Mouse (Mus musculus) cerebellum, postnatal 36 days (tissue): Measurements from ENCODE around the gene Ppp1r15b.

Experiments
- DNase-seq, 2 experiments: peaks; one replicate each; pipeline ENCODE4 v3.0.0; 2021 to 2022; ENCODE audit warnings: mixed read lengths in 2 of 2

The Ppp1r15b gene

DNA sequence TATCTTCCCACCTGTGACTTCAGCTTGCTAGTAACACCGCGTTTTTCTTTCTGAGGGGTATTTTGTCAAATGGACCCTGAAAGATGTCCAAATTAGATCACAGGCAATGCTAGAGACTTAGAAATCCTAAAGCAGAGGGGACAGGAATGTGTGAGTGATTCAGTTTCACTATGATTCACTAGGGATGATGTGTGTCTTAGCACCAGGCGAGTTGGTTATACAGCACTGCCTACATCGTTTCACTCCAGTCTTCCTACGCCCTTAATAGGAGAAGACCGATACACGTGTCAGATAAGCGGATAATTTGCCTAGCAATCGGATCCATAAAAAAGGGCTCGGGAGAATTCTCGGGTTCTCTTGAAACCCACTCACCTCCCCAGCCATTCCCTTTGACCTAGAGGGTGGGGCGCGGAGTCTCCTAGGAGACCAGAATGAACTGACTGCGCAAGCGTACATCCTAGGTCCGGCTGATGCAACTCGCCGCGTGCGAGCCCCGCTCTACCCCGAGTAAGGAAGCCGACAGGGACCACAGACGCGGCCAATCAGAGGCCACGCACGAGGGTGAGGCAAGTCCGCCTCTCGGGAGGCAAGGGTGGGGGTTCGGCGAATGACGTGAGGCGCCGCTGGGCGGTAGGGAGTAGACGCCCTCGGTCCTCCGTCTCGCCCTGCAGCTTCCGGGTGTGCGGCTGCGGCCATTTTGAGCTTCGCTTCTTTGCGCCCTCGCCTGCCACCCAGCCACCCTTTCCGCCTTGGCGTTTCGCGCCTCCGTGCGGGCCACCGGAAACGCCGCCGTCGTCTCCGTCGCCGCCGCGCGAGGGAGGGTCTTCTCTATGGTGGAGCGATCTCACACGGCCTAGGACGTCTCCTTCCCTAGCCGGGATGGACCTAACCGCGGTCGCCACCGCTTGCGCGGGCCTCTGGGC lies at the start of gene Ppp1r15b:
Gene Ppp1r15b, plus strand, starts transcription at position 506 of the 923 bp plus-strand sequence.
- DNase-seq = peak; percentile 99

DNA sequence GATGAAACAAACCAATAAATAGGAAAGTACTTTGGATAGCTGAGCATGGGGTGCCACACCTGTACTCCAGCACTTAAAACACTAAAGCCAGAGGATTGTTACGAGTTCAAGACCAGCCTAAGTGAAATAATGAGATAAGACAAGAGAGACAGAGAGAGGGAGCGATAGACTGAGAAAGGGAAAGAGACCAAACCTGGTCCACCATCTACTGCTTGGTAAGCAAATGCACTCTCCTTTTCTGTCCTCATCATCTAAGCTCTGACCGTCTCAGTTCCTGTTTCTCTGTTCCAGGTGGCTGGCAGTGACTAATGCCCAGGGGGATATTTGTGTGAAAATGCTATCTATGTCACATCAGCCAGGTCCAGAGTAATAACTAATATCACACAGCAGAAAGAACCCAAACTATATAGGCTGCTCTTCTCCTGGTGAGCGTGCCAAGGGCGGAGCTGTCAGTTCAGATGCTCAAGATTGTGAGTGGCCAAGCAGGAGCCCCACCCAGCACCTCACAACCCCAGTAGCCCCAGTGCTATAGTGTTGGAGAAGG lies 47.9 kb upstream of the Ppp1r15b start:
- no peak for DNase-seq

DNA sequence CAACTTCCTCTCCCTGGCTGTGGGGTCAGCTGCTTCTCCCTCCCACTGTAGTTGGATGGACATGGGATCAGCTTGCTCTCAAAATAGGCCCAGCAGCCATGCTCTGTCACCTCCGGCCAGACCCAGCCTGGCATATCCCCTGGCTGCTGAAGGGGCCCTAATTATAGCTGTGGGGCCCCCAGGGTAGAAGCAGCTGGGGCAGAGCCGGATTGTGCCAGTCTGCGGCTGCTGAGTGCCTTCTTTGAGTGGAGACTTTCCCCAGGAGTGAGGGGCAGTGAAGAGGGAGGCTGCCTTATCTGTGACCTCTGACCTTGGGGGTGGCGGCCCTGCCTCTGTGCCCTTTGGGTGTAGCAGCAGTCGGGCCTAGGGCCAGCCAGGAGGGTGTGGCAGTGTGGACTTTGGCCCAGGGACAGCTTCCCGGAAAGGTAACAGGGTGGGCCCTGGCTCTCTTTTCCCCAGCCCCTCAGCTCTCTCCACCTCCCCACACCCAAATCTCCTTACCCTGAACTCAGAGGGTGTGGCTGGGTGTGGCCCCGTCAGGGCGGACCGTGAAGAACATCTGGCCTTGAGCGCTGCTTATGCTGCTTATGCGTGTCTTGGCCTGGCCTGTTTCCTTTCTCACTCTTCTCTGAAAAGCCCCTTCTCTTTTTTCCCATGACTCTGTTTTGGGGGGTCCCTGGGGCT lies 46.9 kb upstream of the Ppp1r15b start:
- no peak for DNase-seq

DNA sequence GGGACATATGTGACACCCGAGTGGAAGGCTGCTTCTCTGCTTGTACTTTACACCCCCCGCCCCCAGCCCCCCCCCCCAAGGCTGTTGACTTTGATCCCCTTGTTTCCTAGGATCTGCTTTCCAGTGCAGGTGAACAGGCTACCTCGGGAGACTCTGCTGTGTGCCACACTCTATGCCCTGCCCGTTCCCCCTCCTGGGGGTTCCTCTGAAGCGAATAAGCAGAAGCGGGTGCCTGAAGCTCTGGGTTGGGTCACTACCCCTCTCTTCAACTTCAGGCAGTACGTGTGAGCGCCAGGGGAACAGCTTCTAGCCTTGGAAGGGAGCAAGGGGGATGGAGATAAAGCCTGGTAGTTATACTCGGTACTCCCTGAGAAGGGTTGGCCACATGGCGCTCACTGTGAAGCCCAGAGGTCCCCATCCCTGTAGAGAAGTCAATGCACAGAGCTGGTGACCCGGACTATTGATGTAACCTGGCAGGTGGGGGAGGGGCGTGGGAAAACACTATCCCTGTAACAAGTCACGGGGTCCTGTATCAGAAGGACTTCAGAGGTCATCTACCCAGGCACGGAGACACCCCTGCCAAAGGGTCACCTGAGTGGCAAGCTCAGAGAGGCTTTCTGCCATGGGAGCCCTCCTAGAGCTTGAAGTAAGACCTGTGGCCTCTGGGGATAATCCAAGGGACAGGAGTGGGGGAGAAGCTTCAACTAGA lies 46.1 kb upstream of the Ppp1r15b start:
- no peak for DNase-seq

DNA sequence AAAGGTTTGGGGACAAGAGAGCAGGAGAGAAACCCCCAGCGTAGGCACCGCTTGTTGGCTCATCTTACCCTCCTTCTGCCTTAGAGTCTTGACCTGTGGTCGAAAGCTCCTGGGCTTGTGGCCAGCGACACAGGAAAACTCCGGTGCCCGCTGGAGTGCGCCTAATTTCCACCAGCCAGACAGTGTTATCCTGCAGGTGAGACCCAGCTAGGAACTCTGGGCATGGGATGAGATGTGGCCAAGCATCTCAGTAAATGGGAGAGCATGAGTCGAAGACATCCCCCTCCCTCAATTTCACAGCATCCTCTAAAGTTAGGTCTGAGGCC lies 45.6 kb upstream of the Ppp1r15b start:
- no peak for DNase-seq

DNA sequence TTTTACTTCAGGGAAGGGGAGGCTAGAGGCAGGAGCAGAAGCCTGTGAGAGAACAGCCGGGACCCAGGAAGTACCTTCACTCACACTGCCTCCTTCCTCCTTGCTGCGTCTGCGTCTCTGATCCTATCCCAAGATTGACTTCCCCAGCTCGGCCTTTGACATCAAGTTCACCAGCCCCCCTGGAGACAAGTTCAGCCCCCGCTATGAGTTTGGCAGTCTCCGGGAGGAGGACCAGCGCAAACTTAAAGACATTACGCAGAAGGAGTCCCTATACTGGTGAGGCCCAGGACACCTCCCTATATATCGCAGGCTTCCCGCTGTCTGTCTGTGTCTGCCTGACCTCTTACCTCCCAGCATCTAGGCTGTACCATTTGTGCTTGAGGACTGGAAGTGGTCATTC lies 44.1 kb upstream of the Ppp1r15b start:
- DNase-seq = no peak

DNA sequence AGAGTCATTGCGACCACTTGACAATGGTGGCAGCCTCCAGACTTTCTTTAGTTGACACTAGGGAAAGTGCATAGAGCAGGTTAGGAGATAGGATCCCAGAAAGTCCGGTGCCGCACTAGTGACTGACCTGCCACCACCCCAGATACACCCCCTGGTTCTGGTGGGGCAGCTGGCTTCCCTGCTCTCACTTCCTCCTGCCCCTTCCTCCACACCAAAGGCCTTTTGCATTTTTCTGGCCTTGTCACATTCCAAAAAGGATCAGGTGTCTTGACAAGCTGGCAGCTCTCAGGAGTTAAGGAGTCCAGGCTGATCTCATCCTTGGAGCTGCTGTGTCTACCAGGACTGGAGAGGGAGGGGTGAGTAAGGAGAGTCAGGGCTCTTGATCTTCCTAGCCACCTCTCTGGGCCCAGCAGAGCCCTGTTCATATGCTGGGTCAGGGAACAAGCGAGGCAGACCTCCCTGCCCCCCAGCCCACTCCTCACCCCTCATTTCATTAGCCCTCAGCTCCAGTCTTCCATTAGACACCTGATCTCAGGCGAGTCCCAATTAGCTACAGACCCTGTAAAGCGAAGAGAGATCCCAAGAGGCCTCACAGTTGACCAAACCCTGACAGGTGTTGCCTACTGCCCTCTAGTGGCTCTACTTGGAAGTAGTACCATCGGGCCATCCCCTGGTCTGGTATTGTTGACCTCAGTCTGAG lies 43.6 kb upstream of the Ppp1r15b start:
- DNase-seq = peak; percentile 62 to 70

DNA sequence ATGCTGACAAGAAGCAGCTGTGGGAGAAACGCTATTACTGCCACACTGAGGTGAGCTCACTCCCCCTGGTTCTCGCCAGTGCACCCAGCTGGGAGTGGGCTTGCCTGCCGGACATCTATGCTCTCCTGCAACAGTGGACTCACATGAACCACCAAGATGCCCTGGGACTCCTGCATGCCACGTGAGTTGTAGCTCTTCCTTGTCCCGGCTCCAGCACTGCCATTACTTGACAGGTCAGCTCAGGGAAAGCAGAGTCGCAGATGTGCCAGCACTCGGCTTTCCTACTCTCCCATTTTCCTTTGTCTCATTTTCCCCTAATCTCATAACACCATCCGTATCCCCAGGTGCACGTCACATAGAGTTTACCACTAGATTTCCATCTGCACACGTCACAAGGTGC lies 42.7 kb upstream of the Ppp1r15b start:
- DNase-seq = no peak

DNA sequence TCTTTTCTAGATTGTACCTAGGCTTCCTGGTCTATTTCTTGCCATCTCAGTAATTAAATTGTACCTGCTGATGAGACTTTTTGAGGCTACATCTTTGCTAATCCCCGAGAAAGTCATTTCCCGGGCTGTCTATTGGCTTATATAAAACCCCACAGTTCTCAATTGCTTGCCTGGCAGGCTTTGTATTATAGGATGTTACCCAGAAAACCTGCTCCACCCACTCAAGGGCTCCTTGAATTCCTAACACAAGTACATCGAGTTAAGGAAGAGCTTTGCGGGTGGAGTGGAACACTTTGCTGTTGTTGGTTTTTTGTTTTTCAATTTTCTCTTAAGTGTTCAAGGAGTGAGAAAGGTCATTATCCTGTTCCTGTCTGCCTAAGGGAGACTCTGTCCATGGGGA lies 41.5 kb upstream of the Ppp1r15b start:
- DNase-seq = no peak

DNA sequence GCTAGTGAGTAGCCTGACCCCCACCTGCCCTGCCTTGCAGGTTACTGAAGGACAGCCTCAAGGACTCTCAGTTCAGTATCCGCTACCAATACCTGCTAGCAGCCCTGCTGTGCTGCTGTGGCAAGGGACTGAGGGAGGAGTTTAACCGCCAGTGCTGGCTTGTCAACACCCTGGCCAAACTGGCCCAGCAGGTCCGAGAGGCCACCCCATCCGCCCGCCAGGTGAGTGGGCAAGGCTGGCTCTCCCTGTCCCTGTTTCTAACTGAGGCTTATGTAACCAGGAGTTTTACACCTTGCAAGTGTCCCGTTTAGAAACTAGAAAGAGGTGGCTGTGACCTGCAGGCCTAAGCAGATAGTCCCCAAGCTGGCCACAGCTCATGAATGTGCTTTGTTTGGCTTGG lies 40.3 kb upstream of the Ppp1r15b start:
- DNase-seq = no peak

DNA sequence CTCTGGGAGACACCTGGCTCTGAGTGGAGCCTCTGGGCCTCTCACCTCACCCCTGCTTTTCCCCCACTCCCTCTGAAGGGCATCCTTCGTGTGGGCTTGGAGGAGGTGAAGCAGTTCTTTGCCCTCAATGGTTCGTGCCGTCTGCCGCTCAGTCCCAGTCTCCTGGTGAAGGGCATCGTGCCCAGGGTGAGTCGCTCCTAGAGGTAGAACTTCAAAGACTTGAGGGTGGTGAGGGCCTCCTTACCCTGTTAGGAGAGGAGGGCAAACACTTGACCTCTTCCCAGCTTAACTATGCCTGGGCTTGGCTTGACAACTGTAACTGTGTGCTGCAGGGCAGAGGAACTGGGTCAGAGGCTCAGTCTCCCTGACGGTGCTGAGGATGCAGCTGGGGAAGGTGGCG lies 39.5 kb upstream of the Ppp1r15b start:
- no peak for DNase-seq

DNA sequence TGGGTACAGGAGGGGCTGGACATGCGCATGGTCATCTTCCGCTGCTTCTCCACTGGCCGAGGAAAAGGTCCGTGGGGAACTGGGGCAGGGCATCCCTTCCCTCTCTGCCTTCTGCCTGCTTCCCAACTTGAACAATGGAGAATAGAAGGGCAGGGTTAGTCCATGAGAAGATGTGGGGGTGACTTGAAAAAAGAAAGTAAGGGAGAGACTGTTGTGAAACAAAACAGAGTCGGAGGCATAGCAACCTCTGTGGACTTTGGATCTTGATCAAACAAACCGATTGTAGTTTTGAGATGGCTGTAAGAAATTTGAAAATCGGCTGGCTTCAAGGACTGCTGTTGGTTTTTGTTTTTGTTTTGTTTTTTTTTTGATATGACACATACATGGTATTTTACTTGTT lies 37.2 kb upstream of the Ppp1r15b start:
- no peak for DNase-seq

DNA sequence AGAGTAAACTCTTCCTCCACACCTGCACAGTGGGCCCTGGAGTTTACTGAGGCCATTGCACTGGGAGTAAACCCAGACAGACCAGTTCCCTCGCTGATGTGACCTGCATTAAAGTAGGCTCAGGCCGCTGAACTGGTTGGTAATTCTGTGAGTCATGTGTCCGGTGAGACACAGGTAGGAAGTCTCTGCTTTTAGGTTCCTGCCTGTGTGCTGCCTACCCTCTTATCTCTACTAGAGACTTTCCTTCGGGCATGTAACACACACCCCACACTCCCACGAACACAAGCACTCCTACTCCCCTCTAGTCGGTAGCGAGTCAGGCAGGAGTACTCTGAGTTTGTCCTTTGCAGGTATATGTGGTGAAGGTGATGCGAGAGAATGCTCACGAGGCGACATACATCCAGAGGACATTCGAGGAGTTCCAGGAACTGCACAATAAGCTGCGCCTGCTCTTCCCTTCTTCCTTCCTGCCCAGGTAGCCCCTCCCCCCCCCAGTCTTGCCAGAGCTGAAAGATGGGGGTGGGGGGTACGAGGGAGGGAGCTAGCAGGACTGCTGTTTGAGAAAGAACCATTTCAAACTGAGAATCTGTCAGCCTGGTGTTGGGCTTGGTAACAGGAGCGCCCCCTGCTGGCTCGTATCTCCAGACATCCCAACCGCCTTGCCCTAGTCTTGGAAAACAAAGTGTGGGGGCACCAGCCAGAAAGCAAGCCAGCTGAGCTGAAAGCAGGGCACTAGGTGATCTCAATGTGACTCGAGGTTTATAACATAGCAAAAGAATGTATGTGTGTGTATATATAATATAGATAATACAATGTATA lies 29.8 kb upstream of the Ppp1r15b start:
- DNase-seq = peak; percentile 76 to 77

DNA sequence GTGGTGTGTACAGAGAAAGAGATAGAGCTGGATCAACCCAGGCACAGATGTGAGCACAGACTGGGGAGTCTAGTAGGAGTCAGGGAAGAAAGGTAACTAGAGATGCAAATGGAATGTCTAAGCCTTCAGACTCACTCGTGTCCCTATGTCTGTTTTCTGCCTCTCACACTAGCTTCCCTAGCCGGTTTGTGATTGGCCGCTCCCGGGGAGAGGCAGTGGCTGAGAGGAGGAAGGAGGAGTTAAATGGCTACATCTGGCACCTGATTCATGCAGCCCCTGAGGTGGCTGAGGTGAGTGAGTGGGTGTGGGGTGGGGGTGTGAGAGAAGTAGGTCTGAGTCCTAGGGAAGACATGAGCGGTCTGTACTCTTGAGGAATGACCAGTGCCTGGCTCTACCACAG lies 28.8 kb upstream of the Ppp1r15b start:
- no peak for DNase-seq

DNA sequence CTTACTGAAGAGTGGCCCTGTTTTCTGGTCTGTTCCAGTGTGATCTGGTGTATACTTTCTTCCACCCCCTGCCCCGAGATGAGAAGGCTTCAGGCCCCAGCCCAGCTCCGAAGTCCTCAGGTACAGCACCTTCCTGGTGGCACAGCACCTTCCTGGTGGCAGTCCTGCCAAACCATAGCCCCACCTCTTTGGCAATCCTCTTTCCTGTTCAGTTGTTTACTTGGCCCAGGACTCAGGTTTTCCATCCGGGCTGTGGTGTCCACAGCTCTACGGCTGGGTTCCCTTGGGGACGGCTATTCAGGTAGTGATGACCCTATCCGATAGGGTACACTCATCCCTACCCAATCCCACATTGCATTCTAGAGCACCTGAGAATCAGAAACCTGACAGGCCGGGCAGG lies 27.6 kb upstream of the Ppp1r15b start:
- no peak for DNase-seq

DNA sequence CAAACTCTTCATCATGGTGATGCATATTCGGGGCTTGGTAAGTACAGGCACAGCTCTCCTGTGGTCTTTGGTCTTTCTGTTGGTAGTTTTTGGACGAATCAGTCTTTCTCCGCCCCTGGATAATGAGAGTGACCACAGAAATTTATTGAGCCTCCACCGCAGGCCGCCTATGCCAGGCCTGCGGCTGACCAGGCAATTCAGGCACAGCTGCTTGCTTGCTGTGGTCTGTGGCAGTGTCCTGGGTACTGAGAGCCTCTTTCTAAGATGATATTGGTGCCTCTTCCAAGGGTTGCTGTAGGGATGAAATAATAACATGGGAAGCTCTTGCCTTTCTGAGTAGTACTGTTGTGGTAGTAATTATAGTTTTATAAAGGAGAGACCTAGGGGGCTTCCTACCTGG lies 27.1 kb upstream of the Ppp1r15b start:
- DNase-seq = no peak

DNA sequence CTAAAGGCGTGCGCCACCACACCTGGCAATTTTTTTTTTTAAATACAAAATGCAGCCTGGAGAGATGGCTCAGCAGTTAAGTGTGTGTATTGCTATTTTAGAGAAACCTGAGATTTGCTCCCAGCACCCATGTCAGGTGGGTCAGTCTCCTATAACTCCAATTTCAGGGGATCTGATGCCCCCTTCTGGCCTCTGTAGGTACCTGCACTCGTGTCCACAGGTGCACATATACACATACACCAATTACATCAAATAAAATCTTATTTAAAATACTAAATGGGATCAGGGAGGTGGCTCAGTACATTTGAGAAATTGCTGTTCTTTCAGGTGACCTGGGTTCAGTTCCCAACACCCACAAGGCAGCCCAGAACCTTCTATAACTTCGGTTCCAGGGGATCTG lies 14.8 kb upstream of the Ppp1r15b start:
- DNase-seq = no peak

DNA sequence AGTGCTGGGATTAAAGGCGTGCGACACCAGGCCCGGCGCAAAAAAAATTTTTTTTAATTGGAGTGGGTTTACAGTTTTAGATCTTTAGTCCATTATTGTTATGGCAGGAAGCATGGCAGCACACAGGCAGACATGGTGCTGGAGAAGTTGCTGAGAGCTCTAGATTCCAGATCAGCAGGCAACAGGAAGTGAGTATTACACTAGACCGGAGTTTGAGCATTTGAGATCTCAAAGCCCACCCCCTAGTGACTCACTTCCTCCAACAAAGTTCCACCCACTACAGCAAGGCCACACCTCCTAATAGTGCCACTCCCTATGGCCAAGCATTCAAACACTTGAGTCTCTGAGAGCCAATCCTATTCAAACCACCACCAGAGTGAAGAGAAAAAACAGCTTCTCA lies 12.8 kb upstream of the Ppp1r15b start:
- DNase-seq = no peak

DNA sequence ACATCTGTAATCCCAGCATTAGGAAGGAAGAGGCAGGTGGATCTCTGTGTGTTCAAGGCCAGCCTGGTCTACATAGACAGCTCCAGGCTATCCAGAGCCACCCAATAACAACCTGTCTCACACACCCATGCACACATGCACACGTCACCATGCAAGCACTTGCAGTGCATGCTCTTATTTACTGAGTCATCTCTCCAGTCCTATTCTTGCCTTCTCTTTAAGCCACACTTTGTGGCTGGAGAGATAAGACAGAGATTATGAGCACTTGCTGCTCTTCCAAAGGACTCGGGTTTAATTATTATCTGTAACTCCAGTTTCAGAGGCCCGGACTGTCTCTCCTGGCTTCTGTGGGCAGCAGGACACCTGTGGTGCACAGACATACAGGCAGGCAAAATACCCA lies 12.1 kb upstream of the Ppp1r15b start:
- DNase-seq = no peak

DNA sequence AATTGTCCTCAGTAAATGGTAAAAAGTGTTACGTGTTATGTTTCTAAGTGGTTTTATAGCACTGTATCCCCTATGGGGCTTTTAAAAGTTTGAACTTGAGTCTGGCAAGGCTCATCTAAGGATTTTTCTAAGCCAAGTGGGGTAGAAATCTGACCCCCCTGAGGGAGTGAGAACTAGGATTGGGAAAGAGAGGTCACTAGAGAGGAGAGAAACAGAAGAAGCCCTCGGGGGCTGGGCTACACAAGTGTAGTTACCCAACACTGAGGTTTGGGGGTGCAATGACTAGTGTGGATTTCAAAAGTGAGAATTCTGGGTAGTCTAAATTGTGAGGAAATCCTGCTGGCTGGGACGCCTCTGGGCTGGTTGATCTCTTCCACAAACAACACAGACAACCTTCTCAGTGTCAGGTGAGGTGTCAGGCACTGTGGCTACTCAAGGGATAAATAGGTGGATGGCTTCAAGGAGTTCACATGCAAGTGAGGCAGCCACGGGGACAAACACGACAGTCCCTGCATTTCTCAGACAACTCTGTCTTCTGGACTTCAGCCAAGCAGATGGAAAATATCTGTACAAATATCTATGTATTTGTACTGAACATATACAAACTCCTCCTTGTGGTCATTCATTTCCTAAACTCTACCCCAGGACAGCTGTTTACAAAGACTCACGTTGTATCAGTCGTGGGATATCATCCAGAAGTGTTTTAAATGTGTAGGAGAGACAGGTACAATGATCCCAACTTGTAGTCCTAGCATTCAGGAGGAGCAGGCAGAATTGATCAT lies 10.8 kb upstream of the Ppp1r15b start:
- no peak for DNase-seq

DNA sequence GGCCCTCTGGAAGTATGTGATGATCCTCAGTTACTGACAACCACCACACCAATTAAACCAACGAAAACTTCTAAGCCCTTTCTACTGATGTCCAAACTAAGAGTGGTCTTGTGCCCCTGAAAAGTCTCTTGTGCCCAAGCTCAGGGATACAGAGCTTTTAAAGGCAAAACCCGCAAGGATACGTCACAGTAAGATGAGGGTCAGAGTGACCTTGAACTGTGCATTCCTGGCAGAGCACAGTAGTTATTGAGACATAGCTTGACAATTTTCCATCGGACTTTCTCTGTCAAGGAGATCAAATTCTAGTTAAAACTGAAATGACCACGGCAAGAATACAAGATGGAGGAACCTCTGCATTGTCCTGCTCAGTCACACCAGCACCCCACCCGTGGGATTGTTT lies 9.7 kb upstream of the Ppp1r15b start:
- DNase-seq = no peak
